Mouse (Mus musculus): ENCODE measurements around the gene Slc45a1.

GRCm38 (mm10) chr4:150653072-150653599 is 1.2 kb upstream of the Slc45a1 start:
- TF ChIP-seq GATA1 (IDR thresholded peaks at IDR 0.05; ENCODE audit: borderline replicate concordance, low read length): no peak
- no peak for TF ChIP-seq FLI1 (IDR thresholded peaks at IDR 0.05; ENCODE audit: low read length)

Measured in megakaryocyte, embryonic 14.5 days (primary cell).